Mouse (Mus musculus) spleen, adult 18-20 months (tissue): Measurements from ENCODE around the gene Blcap.
"Not testable (repeated sequence)": the region's sequence is repeated elsewhere in the genome, so short reads cannot be mapped to it uniquely, and the experiment has no call there.

Source experiments
- DNase-seq, 2 experiments: peaks; one replicate each; pipeline ENCODE4 v3.0.0; 2022; ENCODE audit warnings: mixed read lengths in 2 of 2

Gene Blcap

GRCm38 (mm10) chr2:157571224-157571832 lies at the start of gene Blcap:
Blcap (minus strand) TSS chr2:157571274.
- DNase-seq = peak in 1 of 2 experiments; percentile 56

GRCm38 (mm10) chr2:157618393-157618792 lies 47.3 kb upstream of the Blcap start:
- no peak for DNase-seq

GRCm38 (mm10) chr2:157613997-157614396 lies 42.9 kb upstream of the Blcap start:
- peak; percentile 22 to 32 for DNase-seq

GRCm38 (mm10) chr2:157611735-157612134 lies 40.7 kb upstream of the Blcap start:
- no peak for DNase-seq

GRCm38 (mm10) chr2:157607542-157608236 lies 36.6 kb upstream of the Blcap start:
- DNase-seq = no peak

- peak; percentile 55 to 82 for DNase-seq
Measured at GRCm38 (mm10) chr2:157605025-157605675, 34.1 kb upstream of the Blcap start.

- DNase-seq = no peak
Measured at GRCm38 (mm10) chr2:157601435-157601839, 30.4 kb upstream of the Blcap start.

GRCm38 (mm10) chr2:157596876-157597566 lies 25.9 kb upstream of the Blcap start:
- no peak for DNase-seq

- not testable (repeated sequence) for DNase-seq
Measured at GRCm38 (mm10) chr2:157585351-157585750, 14.3 kb upstream of the Blcap start.

GRCm38 (mm10) chr2:157572786-157573185 lies 1.7 kb upstream of the Blcap start:
- no peak for DNase-seq

GRCm38 (mm10) chr2:157569796-157570485 lies 1.1 kb downstream of the Blcap start:
- DNase-seq = no peak

- no peak for DNase-seq
Measured at GRCm38 (mm10) chr2:157568881-157569280, 2.2 kb downstream of the Blcap start.

- DNase-seq = no peak
Measured at GRCm38 (mm10) chr2:157567235-157567961, 3.7 kb downstream of the Blcap start.

GRCm38 (mm10) chr2:157566260-157566952 lies 4.7 kb downstream of the Blcap start:
- peak; percentile 75 to 84 for DNase-seq

- no peak for DNase-seq
Measured at GRCm38 (mm10) chr2:157565898-157566259, 5.2 kb downstream of the Blcap start.

- DNase-seq = no peak
Measured at GRCm38 (mm10) chr2:157565446-157565845, 5.6 kb downstream of the Blcap start.

- no peak for DNase-seq
Measured at GRCm38 (mm10) chr2:157564723-157565122, 6.4 kb downstream of the Blcap start.

GRCm38 (mm10) chr2:157563031-157563430 lies 8.0 kb downstream of the Blcap start:
- DNase-seq = no peak

- DNase-seq = peak in 1 of 2 experiments; percentile 16
Measured at GRCm38 (mm10) chr2:157561165-157561836, 9.8 kb downstream of the Blcap start.

GRCm38 (mm10) chr2:157560302-157560701 lies 10.8 kb downstream of the Blcap start:
- DNase-seq = no peak

- no peak for DNase-seq
Measured at GRCm38 (mm10) chr2:157559858-157560257, 11.2 kb downstream of the Blcap start, which contains the start of gene Nnat. Nnat (plus strand) TSS chr2:157560078.
